Mouse (Mus musculus) CH12.LX (cell line): Measurements from ENCODE around the gene Tead2. TPM values are rescaled to one million over a fixed set of nuclear protein-coding genes. Genes with fewer than 3 reads are reported as not detected.

Source experiments
- DNase-seq: peaks from one replicate; pipeline ENCODE4 v3.0.0-alpha.2; 2013; ENCODE audit errors: extremely low read depth
- H3K27ac ChIP-seq: 2 replicates; pipeline ENCODE4 v1.5.1; 2012; ENCODE audit warnings: low read depth, mild to moderate bottlenecking, control low read depth, moderate library complexity; ENCODE audit not compliant: insufficient read depth
- H3K27me3 ChIP-seq: replicated peaks from 2 replicates; pipeline ENCODE3; 2012; ENCODE audit warnings: inconsistent platforms
- H3K36me3 ChIP-seq, 2 experiments: replicated peaks in 1 of 2; 2 replicates each; pipeline versions ENCODE3 to v1.6.1; 2012; ENCODE audit warnings: inconsistent platforms in 1 of 2, low read length in 1 of 2, mild to moderate bottlenecking in 1 of 2, mixed read lengths in 1 of 2, moderate library complexity in 1 of 2; ENCODE audit not compliant: control insufficient read depth in 1 of 2, insufficient read depth in 1 of 2
- H3K4me1 ChIP-seq, 2 experiments: 2 replicates each; pipeline ENCODE4 v1.6.1; 2012; ENCODE audit warnings: inconsistent platforms in 1 of 2, moderate library complexity in 1 of 2; ENCODE audit not compliant: insufficient read depth in 2 of 2, control insufficient read depth in 1 of 2
- H3K4me2 ChIP-seq: 2 replicates; pipeline ENCODE4 v1.6.1; 2012; ENCODE audit warnings: low read depth, mild to moderate bottlenecking, control low read depth; ENCODE audit not compliant: poor library complexity, insufficient read depth, severe bottlenecking
- H3K4me3 ChIP-seq, 3 experiments: fragments of 150-350 bp in 1 of 3; sonication (generic) in 1 of 3; replicated peaks in 1 of 3; 2 replicates each; pipeline versions ENCODE3 to v1.5.1; 2011 to 2012; ENCODE audit warnings: low read depth in 2 of 3, low read length in 2 of 3, mild to moderate bottlenecking in 2 of 3, moderate library complexity in 2 of 3, control low read depth in 1 of 3, improper control_type of control experiment in 1 of 3, inconsistent platforms in 1 of 3, mixed read lengths in 1 of 3; ENCODE audit not compliant: poor library complexity in 1 of 3
- H3K79me2 ChIP-seq: replicated peaks from 2 replicates; pipeline ENCODE4 v1.6.1; 2012; ENCODE audit warnings: mild to moderate bottlenecking, moderate library complexity; ENCODE audit not compliant: control insufficient read depth, poor library complexity, insufficient read depth, severe bottlenecking; ENCODE audit errors: extremely low read depth
- H3K9ac ChIP-seq: 2 replicates; pipeline ENCODE4 v1.6.1; 2012; ENCODE audit warnings: low read depth, mild to moderate bottlenecking, control low read depth, moderate library complexity; ENCODE audit not compliant: insufficient read depth
- H3K9me3 ChIP-seq: replicated peaks from 2 replicates; pipeline ENCODE3; 2012; ENCODE audit warnings: low read length, inconsistent platforms, mixed read lengths
- HCFC1 ChIP-seq: IDR thresholded peaks from 2 replicates; pipeline ENCODE4 v1.6.1; 2012; ENCODE audit warnings: low read depth, mild to moderate bottlenecking, inconsistent platforms, low read length, improper control_type of control experiment
- JUN ChIP-seq: IDR thresholded peaks from 2 replicates; pipeline ENCODE4 v1.6.1; 2011; ENCODE audit warnings: low read depth, mild to moderate bottlenecking, low read length, improper control_type of control experiment, moderate library complexity; ENCODE audit not compliant: insufficient read depth
- MEF2A ChIP-seq: IDR thresholded peaks from 2 replicates; pipeline ENCODE4 v1.6.1; 2014; ENCODE audit warnings: low read depth, mild to moderate bottlenecking, inconsistent platforms, low read length, improper control_type of control experiment, borderline replicate concordance
- MYC ChIP-seq: IDR thresholded peaks from 2 replicates; pipeline ENCODE4 v1.6.1; 2011; ENCODE audit warnings: low read depth, mild to moderate bottlenecking, improper control_type of control experiment, low read length
- NRF1 ChIP-seq: IDR thresholded peaks from 2 replicates; pipeline ENCODE4 v1.6.1; 2014; ENCODE audit warnings: low read depth, mild to moderate bottlenecking, inconsistent platforms, low read length, improper control_type of control experiment, moderate library complexity
- POLR2A ChIP-seq: IDR thresholded peaks from 2 replicates; pipeline ENCODE4 v1.6.1; 2011; ENCODE audit warnings: low read depth, mild to moderate bottlenecking, improper control_type of control experiment, low read length
- RAD21 ChIP-seq: IDR thresholded peaks from 2 replicates; pipeline ENCODE4 v1.6.1; 2011; ENCODE audit warnings: low read depth, mild to moderate bottlenecking, low read length, improper control_type of control experiment, moderate library complexity
- SIN3A ChIP-seq: IDR thresholded peaks from 2 replicates; pipeline ENCODE4 v1.6.1; 2012; ENCODE audit warnings: low read length, improper control_type of control experiment, inconsistent platforms
- TBP ChIP-seq: conservative IDR thresholded peaks from 2 replicates; pipeline ENCODE4 v1.6.1; 2011; ENCODE audit warnings: low read depth, low read length, improper control_type of control experiment
- USF1 ChIP-seq: IDR thresholded peaks from 2 replicates; pipeline ENCODE4 v1.6.1; 2014; ENCODE audit warnings: low read depth, mild to moderate bottlenecking, inconsistent platforms, low read length, improper control_type of control experiment
- USF2 ChIP-seq: conservative IDR thresholded peaks from 2 replicates; pipeline ENCODE4 v1.6.1; 2011; ENCODE audit warnings: low read depth, low read length, improper control_type of control experiment
- ZKSCAN1 ChIP-seq: IDR thresholded peaks from 2 replicates; pipeline ENCODE4 v1.6.1; 2012; ENCODE audit warnings: low read depth, inconsistent platforms, low read length, improper control_type of control experiment, borderline replicate concordance
- dilution Hi-C: fragments of 300-500 bp; cut with MboI; formaldehyde crosslinking; loops from 2 replicates; pipeline ENCODE4 v1.14.3; 2020; ENCODE audit warnings: low sequenced_read_pairs; ENCODE audit not compliant: extremely low pct_unique_long_range_greater_than_20kb, extremely low pct_ligation_motif_present
- in situ Hi-C: fragments of 300-500 bp; cut with MboI; formaldehyde crosslinking; loops from 3 replicates; pipeline ENCODE4 v1.14.3; 2019; ENCODE audit warnings: low sequenced_read_pairs, low pct_ligation_motif_present, low pct_unique_long_range_greater_than_20kb, mixed read lengths
- polyA plus RNA-seq: library from polyadenylated mRNA; unstranded; fragments of >175 nt; gene quantifications from 2 replicates; pipeline ENCODE4 v1.2.1, GENCODE M21; 2012; ENCODE audit warnings: low read depth; ENCODE audit not compliant: insufficient read length
- total RNA-seq, 2 experiments: library from RNA; depleted of rRNA; stranded (reverse); fragments of 300-350 nt in 1 of 2; fragments of >200 nt in 1 of 2; gene quantifications; 2 replicates each; pipeline ENCODE4 v1.2.3; 2012 to 2014

Gene Tead2
- total and polyA plus RNA-seq, 3 experiments = 0.31 to 2.5 (median 0.38) TPM

- Histone ChIP-seq H3K27ac (no peak overlapping the region), H3K79me2 (no peaks in the 10 kb centered on the region), H3K27me3 (no peaks in the 10 kb centered on the region), H3K4me1 (peaks cover 3 to 15% of the 10 kb centered on the region in 2 experiments; a peak in 3 of 4 replicates), H3K9ac (no peak overlapping the region), H3K9me3 (peaks cover 6% of the 10 kb centered on the region), H3K4me3 (no peak overlapping the region), H3K36me3 (no peaks in the 10 kb centered on the region), H3K4me2 (no peak overlapping the region)
- no peak for DNase-seq
- TF ChIP-seq ZKSCAN1 (no peak), SIN3A (no peak), HCFC1 (no peak), USF1 (no peak), MEF2A (no peak), NRF1 (no peak), RAD21 (no peak), POLR2A (no peak)
- in situ Hi-C loops = loop anchor here (5.0 kb wide), 1 partner anchor 36 kb away; the partner anchor contains the start of gene Cd37
- dilution Hi-C loops = no loop called here
These were observed 57.3 kb downstream of the Tead2 start for GRCm38 (mm10) chr7:45272786-45273412.

DNA sequence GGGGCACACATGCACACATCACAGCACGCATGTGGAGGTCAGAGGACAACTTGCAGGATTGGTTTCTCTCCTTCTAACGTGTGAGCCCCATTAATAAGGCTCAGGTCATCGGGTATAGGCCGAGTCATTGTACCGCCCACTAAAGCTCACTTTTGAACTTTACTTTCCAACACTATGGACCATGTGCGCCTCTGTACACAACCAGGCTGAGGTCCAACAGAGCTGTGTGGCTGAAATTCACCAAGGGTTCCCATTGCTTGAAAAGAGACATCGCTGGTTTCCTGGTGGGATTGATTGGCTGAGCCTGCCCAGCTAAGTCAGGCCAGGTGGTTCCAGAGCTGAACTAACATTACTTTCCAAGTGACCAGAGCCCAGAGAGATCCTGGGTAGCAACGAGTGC lies 58.1 kb downstream of the Tead2 start:
- dilution Hi-C loops (no loop called here), in situ Hi-C loops (loop anchor here (5.0 kb wide), 1 partner anchor 36 kb away; the partner anchor contains the start of gene Cd37)
- Histone ChIP-seq H3K27me3 (no peaks in the 10 kb centered on the region), H3K4me1 (peaks cover 3 to 21% of the 10 kb centered on the region in 2 experiments; a peak in 3 of 4 replicates), H3K4me3 (no peak overlapping the region), H3K79me2 (no peaks in the 10 kb centered on the region), H3K4me2 (no peak overlapping the region), H3K9me3 (peaks cover 6% of the 10 kb centered on the region), H3K9ac (no peak overlapping the region), H3K36me3 (no peaks in the 10 kb centered on the region), H3K27ac (no peak overlapping the region)
- DNase-seq = no peak
- TF ChIP-seq MYC = no peak
- no peak for TF ChIP-seq USF2
- TF ChIP-seq JUN = no peak
- TF ChIP-seq TBP = no peak
